Mouse (Mus musculus) gastrocnemius, postnatal 4 days (tissue): ENCODE results near the gene Gm21885. TPM values are rescaled to one million over a fixed set of nuclear protein-coding genes. Genes with fewer than 3 reads are reported as not detected.

Source experiments
- DNase-seq, 2 experiments: peaks; one replicate each; pipeline ENCODE4 v3.0.0; 2021 to 2022; ENCODE audit warnings: low spot score in 2 of 2, mixed read lengths in 2 of 2
- long read RNA-seq, 2 experiments: library from polyadenylated mRNA; stranded (forward); transcript quantifications; one replicate each; pipeline ENCODE4 v2.0.0; 2021
- total RNA-seq, 2 experiments: library from RNA; stranded (reverse); gene quantifications; 2 replicates each; pipeline ENCODE4 v1.2.3; 2021

The Gm21885 gene
- not detected for total RNA-seq
- long read RNA-seq, experiment 1: 0 reads
- long read RNA-seq, experiment 2: 0 reads

GRCm38 (mm10) chr11:94281199-94282181, at the start of gene Gm21885:
TSS of gene Gm21885 (plus strand) at chr11:94281873.
- no peak for DNase-seq

- no peak for DNase-seq
These were observed 48.3 kb upstream of the Gm21885 start for GRCm38 (mm10) chr11:94233405-94233804.

- DNase-seq: no peak
These were observed 47.3 kb upstream of the Gm21885 start for GRCm38 (mm10) chr11:94234380-94234779.

GRCm38 (mm10) chr11:94234857-94235256, 46.8 kb upstream of the Gm21885 start:
- no peak for DNase-seq

GRCm38 (mm10) chr11:94236074-94236473, 45.6 kb upstream of the Gm21885 start:
- peak; percentile 50 to 65 for DNase-seq

- no peak for DNase-seq
These were observed 42.9 kb upstream of the Gm21885 start for GRCm38 (mm10) chr11:94238786-94239185.

- DNase-seq: no peak
These were observed 42.0 kb upstream of the Gm21885 start for GRCm38 (mm10) chr11:94239706-94240105.

GRCm38 (mm10) chr11:94242760-94243421, 38.8 kb upstream of the Gm21885 start:
- no peak for DNase-seq

GRCm38 (mm10) chr11:94243422-94244180, 38.1 kb upstream of the Gm21885 start:
- no peak for DNase-seq

GRCm38 (mm10) chr11:94244385-94244784, 37.3 kb upstream of the Gm21885 start:
- DNase-seq: no peak

- DNase-seq: no peak
These were observed 35.5 kb upstream of the Gm21885 start, which contains the start of gene Wfikkn2 for GRCm38 (mm10) chr11:94245955-94246788. TSS of gene Wfikkn2 (minus strand) at chr11:94246005.

- DNase-seq: no peak
These were observed 34.9 kb upstream of the Gm21885 start for GRCm38 (mm10) chr11:94246789-94247061.

GRCm38 (mm10) chr11:94253156-94253555, 28.5 kb upstream of the Gm21885 start:
- DNase-seq: no peak

- DNase-seq: no peak
These were observed 28.0 kb upstream of the Gm21885 start for GRCm38 (mm10) chr11:94253691-94254090.

- no peak for DNase-seq
These were observed 25.9 kb upstream of the Gm21885 start for GRCm38 (mm10) chr11:94255733-94256132.

GRCm38 (mm10) chr11:94257987-94258386, 23.7 kb upstream of the Gm21885 start:
- DNase-seq: no peak

GRCm38 (mm10) chr11:94259814-94260213, 21.9 kb upstream of the Gm21885 start:
- no peak for DNase-seq

- DNase-seq: no peak
These were observed 19.9 kb upstream of the Gm21885 start for GRCm38 (mm10) chr11:94261585-94262370.

- peak; percentile 54 to 71 for DNase-seq
These were observed 16.4 kb upstream of the Gm21885 start for GRCm38 (mm10) chr11:94265134-94265785.
